Mouse (Mus musculus) CH12.LX (cell line): ENCODE measurements around the gene Mrps12. TPM values are rescaled to one million over a fixed set of nuclear protein-coding genes. Genes with fewer than 3 reads are reported as not detected.
A peak's percentile ranks its signal among the peaks of the same experiment; 100 is the strongest.

Source experiments
- DNase-seq: peaks from one replicate; pipeline ENCODE4 v3.0.0-alpha.2; 2013; ENCODE audit errors: extremely low read depth
- H3K27ac ChIP-seq: 2 replicates; pipeline ENCODE4 v1.5.1; 2012; ENCODE audit warnings: low read depth, mild to moderate bottlenecking, control low read depth, moderate library complexity; ENCODE audit not compliant: insufficient read depth
- H3K27me3 ChIP-seq: replicated peaks from 2 replicates; pipeline ENCODE3; 2012; ENCODE audit warnings: inconsistent platforms
- H3K36me3 ChIP-seq, 2 experiments: replicated peaks in 1 of 2; 2 replicates each; pipeline versions ENCODE3 to v1.6.1; 2012; ENCODE audit warnings: inconsistent platforms in 1 of 2, low read length in 1 of 2, mild to moderate bottlenecking in 1 of 2, mixed read lengths in 1 of 2, moderate library complexity in 1 of 2; ENCODE audit not compliant: control insufficient read depth in 1 of 2, insufficient read depth in 1 of 2
- H3K4me1 ChIP-seq, 2 experiments: 2 replicates each; pipeline ENCODE4 v1.6.1; 2012; ENCODE audit warnings: inconsistent platforms in 1 of 2, moderate library complexity in 1 of 2; ENCODE audit not compliant: insufficient read depth in 2 of 2, control insufficient read depth in 1 of 2
- H3K4me2 ChIP-seq: 2 replicates; pipeline ENCODE4 v1.6.1; 2012; ENCODE audit warnings: low read depth, mild to moderate bottlenecking, control low read depth; ENCODE audit not compliant: poor library complexity, insufficient read depth, severe bottlenecking
- H3K4me3 ChIP-seq, 3 experiments: fragments of 150-350 bp in 1 of 3; sonication (generic) in 1 of 3; replicated peaks in 1 of 3; 2 replicates each; pipeline versions ENCODE3 to v1.5.1; 2011 to 2012; ENCODE audit warnings: low read depth in 2 of 3, low read length in 2 of 3, mild to moderate bottlenecking in 2 of 3, moderate library complexity in 2 of 3, control low read depth in 1 of 3, improper control_type of control experiment in 1 of 3, inconsistent platforms in 1 of 3, mixed read lengths in 1 of 3; ENCODE audit not compliant: poor library complexity in 1 of 3
- H3K79me2 ChIP-seq: replicated peaks from 2 replicates; pipeline ENCODE4 v1.6.1; 2012; ENCODE audit warnings: mild to moderate bottlenecking, moderate library complexity; ENCODE audit not compliant: control insufficient read depth, poor library complexity, insufficient read depth, severe bottlenecking; ENCODE audit errors: extremely low read depth
- H3K9ac ChIP-seq: 2 replicates; pipeline ENCODE4 v1.6.1; 2012; ENCODE audit warnings: low read depth, mild to moderate bottlenecking, control low read depth, moderate library complexity; ENCODE audit not compliant: insufficient read depth
- H3K9me3 ChIP-seq: replicated peaks from 2 replicates; pipeline ENCODE3; 2012; ENCODE audit warnings: low read length, inconsistent platforms, mixed read lengths
- BHLHE40 ChIP-seq: IDR thresholded peaks from 2 replicates; pipeline ENCODE4 v1.6.1; 2011; ENCODE audit warnings: mild to moderate bottlenecking, low read depth, low read length, improper control_type of control experiment
- CHD1 ChIP-seq: IDR thresholded peaks from 2 replicates; pipeline ENCODE4 v1.6.1; 2012; ENCODE audit warnings: low read depth, low read length, improper control_type of control experiment, inconsistent platforms
- CHD2 ChIP-seq: IDR thresholded peaks from 2 replicates; pipeline ENCODE4 v1.6.1; 2011; ENCODE audit warnings: low read length, improper control_type of control experiment
- CTCF ChIP-seq, 2 experiments: IDR thresholded peaks in 1 of 2; conservative IDR thresholded peaks in 1 of 2; 2 replicates each; pipeline ENCODE4 v1.5.1; 2011 to 2012; ENCODE audit warnings: low read depth in 2 of 2, low read length in 2 of 2, improper control_type of control experiment in 1 of 2, inconsistent platforms in 1 of 2, mild to moderate bottlenecking in 1 of 2, moderate library complexity in 1 of 2
- E2F4 ChIP-seq: IDR thresholded peaks from 2 replicates; pipeline ENCODE4 v1.6.1; 2011; ENCODE audit warnings: low read depth, low read length, improper control_type of control experiment; ENCODE audit not compliant: insufficient replicate concordance
- ELF1 ChIP-seq: IDR thresholded peaks from 2 replicates; pipeline ENCODE4 v1.6.1; 2014; ENCODE audit warnings: low read depth, mild to moderate bottlenecking, inconsistent platforms, low read length, improper control_type of control experiment
- EP300 ChIP-seq: IDR thresholded peaks from 2 replicates; pipeline ENCODE4 v1.6.1; 2011; ENCODE audit warnings: low read length, improper control_type of control experiment
- ETS1 ChIP-seq: conservative IDR thresholded peaks from 2 replicates; pipeline ENCODE4 v1.6.1; 2012; ENCODE audit warnings: low read depth, mild to moderate bottlenecking, inconsistent platforms, low read length, improper control_type of control experiment, moderate library complexity
- GABPA ChIP-seq: IDR thresholded peaks from 2 replicates; pipeline ENCODE4 v1.6.1; 2012; ENCODE audit warnings: low read depth, low read length, improper control_type of control experiment, inconsistent platforms; ENCODE audit not compliant: insufficient replicate concordance
- HCFC1 ChIP-seq: IDR thresholded peaks from 2 replicates; pipeline ENCODE4 v1.6.1; 2012; ENCODE audit warnings: low read depth, mild to moderate bottlenecking, inconsistent platforms, low read length, improper control_type of control experiment
- IRF4 ChIP-seq: IDR thresholded peaks from 2 replicates; pipeline ENCODE4 v1.6.1; 2014; ENCODE audit warnings: low read depth, mild to moderate bottlenecking, inconsistent platforms, low read length, improper control_type of control experiment
- JUN ChIP-seq: IDR thresholded peaks from 2 replicates; pipeline ENCODE4 v1.6.1; 2011; ENCODE audit warnings: low read depth, mild to moderate bottlenecking, low read length, improper control_type of control experiment, moderate library complexity; ENCODE audit not compliant: insufficient read depth
- JUND ChIP-seq: conservative IDR thresholded peaks from 2 replicates; pipeline ENCODE4 v1.6.1; 2011; ENCODE audit warnings: low read depth, low read length, improper control_type of control experiment
- KAT2A ChIP-seq: IDR thresholded peaks from 2 replicates; pipeline ENCODE4 v1.6.1; 2012; ENCODE audit warnings: low read length, improper control_type of control experiment, inconsistent platforms; ENCODE audit not compliant: insufficient replicate concordance
- MAFK ChIP-seq: IDR thresholded peaks from 2 replicates; pipeline ENCODE4 v1.6.1; 2011; ENCODE audit warnings: low read length, improper control_type of control experiment; ENCODE audit not compliant: insufficient replicate concordance
- MAX ChIP-seq: IDR thresholded peaks from 2 replicates; pipeline ENCODE4 v1.6.1; 2011; ENCODE audit warnings: low read length, improper control_type of control experiment
- MAZ ChIP-seq: IDR thresholded peaks from 2 replicates; pipeline ENCODE4 v1.6.1; 2012; ENCODE audit warnings: low read depth, mild to moderate bottlenecking, inconsistent platforms, low read length, improper control_type of control experiment, moderate library complexity
- MEF2A ChIP-seq: IDR thresholded peaks from 2 replicates; pipeline ENCODE4 v1.6.1; 2014; ENCODE audit warnings: low read depth, mild to moderate bottlenecking, inconsistent platforms, low read length, improper control_type of control experiment, borderline replicate concordance
- MXI1 ChIP-seq: IDR thresholded peaks from 2 replicates; pipeline ENCODE4 v1.6.1; 2011; ENCODE audit warnings: mild to moderate bottlenecking, low read depth, low read length, improper control_type of control experiment
- MYC ChIP-seq: IDR thresholded peaks from 2 replicates; pipeline ENCODE4 v1.6.1; 2011; ENCODE audit warnings: low read depth, mild to moderate bottlenecking, improper control_type of control experiment, low read length
- NELFE ChIP-seq: IDR thresholded peaks from 2 replicates; pipeline ENCODE4 v1.6.1; 2011; ENCODE audit warnings: low read depth, low read length, improper control_type of control experiment
- NRF1 ChIP-seq: IDR thresholded peaks from 2 replicates; pipeline ENCODE4 v1.6.1; 2014; ENCODE audit warnings: low read depth, mild to moderate bottlenecking, inconsistent platforms, low read length, improper control_type of control experiment, moderate library complexity
- PAX5 ChIP-seq: IDR thresholded peaks from 2 replicates; pipeline ENCODE4 v1.6.1; 2012; ENCODE audit warnings: low read length, inconsistent platforms, mixed read lengths
- POLR2A ChIP-seq: IDR thresholded peaks from 2 replicates; pipeline ENCODE4 v1.6.1; 2011; ENCODE audit warnings: low read depth, mild to moderate bottlenecking, improper control_type of control experiment, low read length
- POLR2AphosphoS2 ChIP-seq: IDR thresholded peaks from 2 replicates; pipeline ENCODE4 v1.6.1; 2011; ENCODE audit warnings: low read depth, low read length, improper control_type of control experiment
- RAD21 ChIP-seq: IDR thresholded peaks from 2 replicates; pipeline ENCODE4 v1.6.1; 2011; ENCODE audit warnings: low read depth, mild to moderate bottlenecking, low read length, improper control_type of control experiment, moderate library complexity
- RCOR1 ChIP-seq: conservative IDR thresholded peaks from 2 replicates; pipeline ENCODE4 v1.6.1; 2012; ENCODE audit warnings: low read depth, mild to moderate bottlenecking, inconsistent platforms, low read length, improper control_type of control experiment
- SIN3A ChIP-seq: IDR thresholded peaks from 2 replicates; pipeline ENCODE4 v1.6.1; 2012; ENCODE audit warnings: low read length, improper control_type of control experiment, inconsistent platforms
- SMC3 ChIP-seq: IDR thresholded peaks from 2 replicates; pipeline ENCODE4 v1.6.1; 2011; ENCODE audit warnings: low read depth, low read length, improper control_type of control experiment
- TBP ChIP-seq: conservative IDR thresholded peaks from 2 replicates; pipeline ENCODE4 v1.6.1; 2011; ENCODE audit warnings: low read depth, low read length, improper control_type of control experiment
- TCF12 ChIP-seq: IDR thresholded peaks from 2 replicates; pipeline ENCODE4 v1.6.1; 2014; ENCODE audit warnings: low read depth, mild to moderate bottlenecking, inconsistent platforms, low read length, improper control_type of control experiment
- UBTF ChIP-seq: IDR thresholded peaks from 2 replicates; pipeline ENCODE4 v1.6.1; 2012; ENCODE audit warnings: low read depth, mild to moderate bottlenecking, inconsistent platforms, low read length, improper control_type of control experiment, moderate library complexity
- USF1 ChIP-seq: IDR thresholded peaks from 2 replicates; pipeline ENCODE4 v1.6.1; 2014; ENCODE audit warnings: low read depth, mild to moderate bottlenecking, inconsistent platforms, low read length, improper control_type of control experiment
- USF2 ChIP-seq: conservative IDR thresholded peaks from 2 replicates; pipeline ENCODE4 v1.6.1; 2011; ENCODE audit warnings: low read depth, low read length, improper control_type of control experiment
- ZC3H11A ChIP-seq: IDR thresholded peaks from 2 replicates; pipeline ENCODE4 v1.6.1; 2012; ENCODE audit warnings: low read depth, mild to moderate bottlenecking, inconsistent platforms, low read length, improper control_type of control experiment
- ZKSCAN1 ChIP-seq: IDR thresholded peaks from 2 replicates; pipeline ENCODE4 v1.6.1; 2012; ENCODE audit warnings: low read depth, inconsistent platforms, low read length, improper control_type of control experiment, borderline replicate concordance
- ZMIZ1 ChIP-seq: IDR thresholded peaks from 2 replicates; pipeline ENCODE4 v1.6.1; 2012; ENCODE audit warnings: low read depth, mild to moderate bottlenecking, inconsistent platforms, low read length, improper control_type of control experiment
- ZNF384 ChIP-seq: IDR thresholded peaks from 2 replicates; pipeline ENCODE4 v1.6.1; 2012; ENCODE audit warnings: low read depth, low read length, improper control_type of control experiment, inconsistent platforms
- dilution Hi-C: fragments of 300-500 bp; cut with MboI; formaldehyde crosslinking; loops from 2 replicates; pipeline ENCODE4 v1.14.3; 2020; ENCODE audit warnings: low sequenced_read_pairs; ENCODE audit not compliant: extremely low pct_unique_long_range_greater_than_20kb, extremely low pct_ligation_motif_present
- in situ Hi-C: fragments of 300-500 bp; cut with MboI; formaldehyde crosslinking; loops from 3 replicates; pipeline ENCODE4 v1.14.3; 2019; ENCODE audit warnings: low sequenced_read_pairs, low pct_ligation_motif_present, low pct_unique_long_range_greater_than_20kb, mixed read lengths
- polyA plus RNA-seq: library from polyadenylated mRNA; unstranded; fragments of >175 nt; gene quantifications from 2 replicates; pipeline ENCODE4 v1.2.1, GENCODE M21; 2012; ENCODE audit warnings: low read depth; ENCODE audit not compliant: insufficient read length
- total RNA-seq, 2 experiments: library from RNA; depleted of rRNA; stranded (reverse); fragments of 300-350 nt in 1 of 2; fragments of >200 nt in 1 of 2; gene quantifications; 2 replicates each; pipeline ENCODE4 v1.2.3; 2012 to 2014

Mrps12 gene
- total and polyA plus RNA-seq, 3 experiments, result 66.0 to 112 (median 91.6) TPM

- Histone ChIP-seq H3K27me3 (no peaks in the 10 kb centered on the region), H3K9ac (peak within 1 kb of the TSS; percentile 84), H3K4me3 (peak within 1 kb of the TSS; percentile 81 to 88 (median 86)), H3K36me3 (peaks cover 19 to 38% of the 10 kb centered on the region in 2 experiments), H3K9me3 (no peaks in the 10 kb centered on the region), H3K79me2 (peaks cover 34% of the 10 kb centered on the region), H3K4me2 (peak within 1 kb of the TSS; percentile 83), H3K27ac (no peak within 1 kb of the TSS; the same call in 1 of the 2 replicates), H3K4me1 (peaks cover 14 to 40% of the 10 kb centered on the region in 2 experiments)
- TF ChIP-seq E2F4 (no peak), MAX (peak; percentile 75), KAT2A (peak; percentile 100), JUN (no peak), CHD2 (peak; percentile 92), SMC3 (no peak), TBP (peak; percentile 67; the same call in 1 of the 2 replicates), ZKSCAN1 (no peak), HCFC1 (peak; percentile 97), MYC (peak; percentile 82), ELF1 (peak; percentile 94), TCF12 (peak; percentile 65; the same call in 1 of the 2 replicates), SIN3A (peak; percentile 97), JUND (no peak), NELFE (peak; percentile 65; the same call in 1 of the 2 replicates), MEF2A (peak; percentile 44; the same call in 1 of the 2 replicates), PAX5 (no peak), ZNF384 (no peak), RCOR1 (0 out of 2 replicates have a peak, but pooled peaks have one; percentile 28), IRF4 (peak; percentile 48; the same call in 1 of the 2 replicates), USF1 (peak; percentile 45), MXI1 (peak; percentile 93), RAD21 (no peak), POLR2A (peak; percentile 83), BHLHE40 (peak; percentile 79), CTCF (conservative IDR thresholded peaks at IDR 0.05 in 1 of 2, IDR thresholded peaks at IDR 0.05 in 1 of 2; ENCODE audit: low read depth in 2 of 2, low read length in 2 of 2) (no peak), NRF1 (peak; percentile 74), ZMIZ1 (no peak; the same call in 1 of the 2 replicates), MAZ (peak; percentile 68; the same call in 1 of the 2 replicates), GABPA (peak; percentile 88; the same call in 1 of the 2 replicates), UBTF (no peak), ETS1 (0 out of 2 replicates have a peak, but pooled peaks have one; percentile 22), POLR2AphosphoS2 (no peak; the same call in 1 of the 2 replicates), MAFK (no peak), CHD1 (no peak), EP300 (no peak), ZC3H11A (no peak), USF2 (no peak; the same call in 1 of the 2 replicates)
- peak; percentile 100 for DNase-seq
- dilution Hi-C loops, result no loop called here
- in situ Hi-C loops, result no loop called here
Measured at GRCm38 (mm10) chr7:28766173-28766879, 24.7 kb upstream of the Mrps12 start, which contains the start of gene Sirt2. Gene Sirt2, plus strand, starts transcription at chr7:28766735.
